Mouse (Mus musculus) gastrocnemius, postnatal 4 days (tissue): ENCODE results near the gene Nup35. TPM values are rescaled to one million over a fixed set of nuclear protein-coding genes. Genes with fewer than 3 reads are reported as not detected.
A peak's percentile ranks its signal among the peaks of the same experiment; 100 is the strongest.

Source experiments
- DNase-seq, 2 experiments: peaks; one replicate each; pipeline ENCODE4 v3.0.0; 2021 to 2022; ENCODE audit warnings: low spot score in 2 of 2, mixed read lengths in 2 of 2
- microRNA-seq: library from miRNA; unstranded; fragments of <30 nt; microRNA quantifications from one replicate; pipeline ENCODE4 v1.2.0, GENCODE M21; 2021
- total RNA-seq, 2 experiments: library from RNA; stranded (reverse); gene quantifications; 2 replicates each; pipeline ENCODE4 v1.2.3; 2021

The Nup35 gene
- total RNA-seq, 2 experiments from 2014 or later, result 14.0 to 14.7 TPM

- no peak for DNase-seq
Measured at GRCm38 (mm10) chr2:80632336-80633026, 15.4 kb downstream of the Nup35 start.

GRCm38 (mm10) chr2:80638364-80639241 is 21.6 kb downstream of the Nup35 start:
- DNase-seq, result peak; percentile 72 to 87

- DNase-seq, result no peak
Measured at GRCm38 (mm10) chr2:80639398-80639797, 22.4 kb downstream of the Nup35 start.

DNA sequence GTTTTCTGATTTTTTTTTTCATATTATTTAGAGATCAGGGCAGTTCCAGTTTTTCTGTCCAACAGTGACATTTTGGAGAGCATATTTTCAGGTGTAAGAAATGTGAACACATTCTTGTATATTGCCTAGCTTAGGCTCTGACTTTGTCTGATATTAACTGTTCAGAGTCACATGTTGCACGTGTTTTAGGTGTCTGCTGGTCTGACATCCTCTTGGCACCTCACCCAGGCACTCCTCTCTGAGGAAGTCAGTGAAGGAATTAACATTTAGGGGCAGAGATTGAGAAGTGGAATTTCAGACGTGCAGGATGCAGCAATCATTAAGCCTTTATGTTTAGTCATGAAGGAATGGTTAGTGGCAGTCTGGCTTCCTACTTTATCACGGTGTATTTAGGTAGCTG is 22.8 kb downstream of the Nup35 start:
- no peak for DNase-seq

DNA sequence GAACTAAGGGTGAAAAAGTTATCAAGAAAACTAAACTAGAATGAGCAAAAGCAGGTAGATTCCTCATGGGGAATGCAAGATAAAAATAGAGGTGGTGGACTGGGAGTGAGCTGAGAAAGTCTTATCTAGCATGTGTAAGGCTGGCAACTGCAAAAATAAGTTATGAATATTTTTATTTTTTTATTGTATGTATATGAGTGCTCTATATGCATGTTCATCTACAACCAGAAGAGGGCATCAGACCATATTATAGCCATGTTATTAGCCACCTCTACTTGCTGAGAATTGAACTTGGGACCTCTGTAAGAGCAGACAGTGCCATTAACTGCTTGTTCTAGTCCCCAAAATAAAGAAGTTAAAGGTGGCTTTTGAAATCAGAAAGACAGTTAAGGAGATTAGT is 44.4 kb downstream of the Nup35 start:
- no peak for DNase-seq

DNA sequence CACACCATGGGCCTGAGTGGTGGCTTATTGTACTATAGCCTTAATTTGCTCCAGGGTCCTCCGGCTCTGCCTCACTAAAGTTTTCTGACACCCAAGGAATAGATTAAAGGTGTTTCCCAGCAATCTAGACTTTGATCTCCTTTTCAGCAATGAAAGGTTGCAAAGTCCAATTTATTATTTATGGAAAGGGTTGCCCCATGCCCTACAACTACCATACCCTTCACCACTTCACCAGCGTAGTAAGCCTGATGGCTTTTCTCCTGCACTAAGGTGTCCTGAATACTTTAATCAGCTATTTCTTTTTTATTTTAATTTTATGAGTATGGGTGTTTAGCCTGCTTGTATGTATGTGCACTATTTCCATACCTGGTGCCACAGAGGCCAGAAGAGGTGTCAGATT is 45.6 kb downstream of the Nup35 start:
- DNase-seq, result no peak

DNA sequence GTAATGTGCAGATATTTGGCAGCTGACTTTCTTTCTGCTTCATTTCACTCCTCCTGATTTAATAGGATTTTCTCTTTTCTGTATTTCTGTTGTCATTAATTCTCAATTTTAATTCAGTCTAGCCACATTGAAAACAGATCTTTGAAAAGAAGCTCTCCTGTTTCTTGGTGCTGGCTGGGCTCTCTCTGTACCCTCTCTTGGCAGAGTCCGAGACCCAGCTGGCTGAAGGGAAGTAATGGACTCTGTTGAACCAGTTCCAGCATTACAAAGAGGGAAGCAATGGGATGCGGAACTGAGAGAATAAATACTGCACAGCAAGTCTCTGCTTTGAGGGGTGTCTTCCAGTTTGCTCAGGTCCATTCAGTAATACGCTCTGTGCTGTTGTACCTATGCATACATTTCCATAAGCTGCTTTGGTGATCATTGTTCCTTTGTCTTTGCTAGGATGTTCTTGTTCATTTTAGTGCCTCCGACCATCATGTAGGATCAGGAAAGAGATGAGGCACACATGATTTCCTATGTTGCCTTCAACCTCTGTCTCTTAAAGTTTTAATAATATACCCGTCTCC is 50.4 kb downstream of the Nup35 start:
- no peak for DNase-seq

DNA sequence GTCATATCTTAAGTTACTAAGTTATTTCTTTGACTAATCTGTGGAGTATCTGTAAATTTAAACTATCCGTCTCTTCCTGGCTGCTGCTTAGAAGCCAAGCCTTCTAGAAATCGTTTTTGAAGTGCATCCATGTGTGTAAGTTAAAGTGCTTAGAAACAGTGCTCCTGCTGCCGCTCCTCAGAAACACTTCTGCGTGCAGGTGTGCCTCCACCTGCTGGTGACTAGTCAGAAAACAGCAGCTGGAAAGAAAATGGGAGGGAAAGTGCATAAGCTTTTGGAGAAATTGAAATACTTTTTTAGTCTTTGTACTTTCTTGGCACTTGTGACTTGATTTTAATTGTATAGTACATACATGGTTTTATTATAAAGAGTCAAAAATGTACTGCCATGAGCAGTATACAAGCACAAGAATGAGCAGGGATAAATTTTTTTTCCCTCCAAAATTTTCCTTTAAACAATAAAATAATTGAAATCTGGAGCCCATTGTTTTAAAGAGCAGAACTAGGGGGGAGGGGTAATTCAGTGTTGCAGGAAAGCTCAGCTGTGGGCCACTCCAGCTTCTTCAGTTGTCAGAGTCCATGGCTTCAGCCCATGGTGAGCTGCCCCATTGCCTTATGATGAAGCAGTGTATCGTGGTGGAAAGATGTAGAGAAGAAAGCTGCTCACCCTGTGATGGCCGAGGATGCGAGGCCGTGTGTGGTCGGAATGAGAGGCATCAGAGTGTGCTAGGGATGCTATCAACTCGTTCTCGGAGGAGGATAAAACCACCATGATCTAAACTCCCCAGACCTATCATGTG is 53.0 kb downstream of the Nup35 start:
- DNase-seq, result no peak

- DNase-seq, result no peak
Measured at GRCm38 (mm10) chr2:80678803-80679202, 61.8 kb downstream of the Nup35 start.

DNA sequence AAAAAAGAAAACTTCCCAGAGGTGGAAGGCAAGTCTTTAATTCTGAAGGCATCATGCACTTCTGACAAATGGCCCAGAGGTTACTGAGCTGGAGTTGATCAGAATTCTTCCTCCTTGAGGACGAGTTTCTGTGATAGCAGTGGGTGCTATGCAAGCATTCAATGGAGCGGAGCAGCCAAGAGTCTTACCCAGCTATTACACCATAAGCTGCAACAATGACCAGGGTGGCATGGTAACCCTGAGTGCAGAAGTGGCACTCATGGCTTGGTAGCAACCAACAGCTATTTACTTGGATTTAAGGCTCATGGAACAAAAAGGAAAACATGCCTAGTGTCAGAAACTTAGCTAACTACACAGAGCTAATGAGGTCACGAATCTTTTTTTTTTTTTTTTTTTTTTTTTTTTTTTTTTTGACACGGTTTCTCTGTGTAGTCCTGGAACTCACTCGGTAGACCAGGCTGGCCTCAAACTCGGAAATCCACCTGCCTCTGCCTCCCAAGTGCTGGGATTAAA is 66.7 kb downstream of the Nup35 start:
- DNase-seq, result no peak

- no peak for DNase-seq
Measured at GRCm38 (mm10) chr2:80684396-80685071, 67.5 kb downstream of the Nup35 start.

GRCm38 (mm10) chr2:80688261-80688660 is 71.2 kb downstream of the Nup35 start:
- no peak for DNase-seq

DNA sequence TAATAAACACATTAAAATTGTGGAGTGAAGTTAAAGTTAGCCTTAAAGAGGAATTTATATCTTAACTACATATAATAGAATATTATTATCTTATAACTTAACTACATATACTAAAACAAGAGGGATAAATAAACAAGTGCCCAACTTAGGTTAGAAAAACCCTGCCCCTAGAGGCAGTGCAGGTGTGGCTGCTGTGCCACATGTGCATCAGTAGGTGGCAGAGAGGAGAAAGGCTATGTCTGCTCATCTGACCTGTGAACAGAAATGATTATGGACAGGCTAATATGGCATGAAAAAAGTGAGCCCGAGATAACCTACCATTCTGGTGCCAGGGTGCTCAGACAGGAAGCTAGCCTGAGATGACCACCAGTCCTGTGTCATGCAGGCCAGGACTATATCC is 90.4 kb downstream of the Nup35 start:
- no peak for DNase-seq

Small RNAs within 50 kb of the gene (microRNA-seq; reads per million reads assigned to microRNA genes)
- gene Mir684-1, result not detected

Other genes starting within 250 kb of the Nup35 start
- 10 to 100 TPM; 50.7 to 62.7 TPM for gene Frzb, start 169.6 kb upstream of the Nup35 start, total RNA-seq
- 10 to 100 TPM; 80.1 to 81.0 TPM for gene Nckap1, start 35.9 kb upstream of the Nup35 start, total RNA-seq
- 1 to 10 TPM; 9.0 to 9.3 TPM for gene Dusp19, start 191 bp upstream of the Nup35 start, total RNA-seq